ENCODE assay signal across 8 mouse cellular contexts in genomic region chr9:50616161-50616560, GRCm38 (mm10). TPM values are rescaled to one million over a fixed set of nuclear protein-coding genes. Genes with fewer than 3 reads are reported as not detected.
DNase-seq lines count a peak whose midpoint lies in the region; ATAC-seq and TF ChIP-seq lines count a peak whose summit lies in the region.

No protein-coding gene starts in this region.

- peak overlapping the region; percentile 88 for H3K4me3 ChIP-seq in kidney, adult 2 months (ENCODE audit: insufficient read depth, low read depth, low read length)
- H3K4me3 ChIP-seq in bone marrow, adult 2 months (replicated peaks; ENCODE audit: control insufficient read depth, low read depth, low read length): peak overlapping the region; percentile 67
- peak overlapping the region; percentile 94 for H3K4me3 ChIP-seq in hindbrain, embryonic 12.5 days
- peak overlapping the region; percentile 100 for H3K4me3 ChIP-seq in midbrain, embryonic 12.5 days

- no peaks in the 10 kb centered on the region; the same call in 1 of the 2 replicates for H3K36me3 ChIP-seq in kidney, adult 2 months (ENCODE audit: control insufficient read depth, insufficient read depth, low read length)
- H3K36me3 ChIP-seq in hindbrain, embryonic 12.5 days: peaks cover 33% of the 10 kb centered on the region
- peaks cover 40% of the 10 kb centered on the region for H3K36me3 ChIP-seq in midbrain, embryonic 12.5 days

- no peak overlapping the region for H3K27ac ChIP-seq in kidney, adult 2 months (ENCODE audit: insufficient read depth, low read depth, low read length)
- H3K27ac ChIP-seq in bone marrow, adult 2 months (ENCODE audit: control insufficient read depth, insufficient read depth, low read depth, low read length, poor library complexity): no peak overlapping the region
- H3K27ac ChIP-seq in hindbrain, embryonic 12.5 days: no peak overlapping the region
- H3K27ac ChIP-seq in midbrain, embryonic 12.5 days (replicated peaks): no peak overlapping the region

- WGBS in kidney, adult 2 months: 32% methylated on average over 11 of the region's 11 CpGs
- 33% methylated on average over 11 of the region's 11 CpGs for whole genome bisulfite sequencing in bone marrow, adult 2 months
- 44% methylated on average over 11 of the region's 11 CpGs for WGBS in hindbrain, embryonic 12.5 days
- 36% methylated on average over 11 of the region's 11 CpGs for WGBS in midbrain, embryonic 12.5 days

- no peak for ATAC-seq in hindbrain, embryonic 12.5 days (ENCODE audit: low FRiP score)
- no peak for ATAC-seq in midbrain, embryonic 12.5 days (ENCODE audit: low FRiP score, low read depth)

- no peaks in the 10 kb centered on the region for H3K9me3 ChIP-seq in hindbrain, embryonic 12.5 days (replicated peaks)
- no peaks in the 10 kb centered on the region for H3K9me3 ChIP-seq in midbrain, embryonic 12.5 days

- peak overlapping the region; percentile 79 for H3K4me2 ChIP-seq in hindbrain, embryonic 12.5 days (replicated peaks)
- H3K4me2 ChIP-seq in midbrain, embryonic 12.5 days (replicated peaks): peak overlapping the region; percentile 83

- no peak for DNase-seq in kidney, adult 2 months
- DNase-seq in kidney, adult 18-20 months: no peak
- no peak for DNase-seq in right cerebral cortex, postnatal 4 days
- DNase-seq in thymus, postnatal 0 days (ENCODE audit: low spot score): no peak
- DNase-seq in frontal cortex, postnatal 10 days (ENCODE audit: low spot score in 2 of 2): no peak

- peak overlapping the region; percentile 85 for H3K9ac ChIP-seq in hindbrain, embryonic 12.5 days
- H3K9ac ChIP-seq in midbrain, embryonic 12.5 days (replicated peaks): peak overlapping the region; percentile 94

- TF ChIP-seq CTCF in kidney, adult 2 months (conservative IDR thresholded peaks at IDR 0.05; ENCODE audit: insufficient read depth, insufficient read length, low read depth, low read length): no peak
- TF ChIP-seq CTCF in bone marrow, adult 2 months (IDR thresholded peaks at IDR 0.05; ENCODE audit: control insufficient read depth, insufficient read depth, low read length): no peak

- no peaks in the 10 kb centered on the region for H3K27me3 ChIP-seq in kidney, adult 2 months (replicated peaks; ENCODE audit: control insufficient read depth, insufficient read depth, low read length)
- no peaks in the 10 kb centered on the region for H3K27me3 ChIP-seq in hindbrain, embryonic 12.5 days
- H3K27me3 ChIP-seq in midbrain, embryonic 12.5 days: no peaks in the 10 kb centered on the region

- H3K4me1 ChIP-seq in kidney, adult 2 months (ENCODE audit: control insufficient read depth, insufficient read depth, low read length): peaks cover 5% of the 10 kb centered on the region; the same call in 1 of the 2 replicates
- no peaks in the 10 kb centered on the region for H3K4me1 ChIP-seq in bone marrow, adult 2 months (ENCODE audit: control insufficient read depth, insufficient read depth, low read length)
- peaks cover 12% of the 10 kb centered on the region for H3K4me1 ChIP-seq in hindbrain, embryonic 12.5 days
- peaks cover 15% of the 10 kb centered on the region for H3K4me1 ChIP-seq in midbrain, embryonic 12.5 days

- TF ChIP-seq POLR2A in kidney, adult 2 months (IDR thresholded peaks at IDR 0.05; ENCODE audit: low read depth, low read length): no peak
- TF ChIP-seq POLR2A in bone marrow, adult 2 months (IDR thresholded peaks at IDR 0.05; ENCODE audit: borderline replicate concordance, control insufficient read depth, low read depth, low read length): no peak

RNA-seq across cellular contexts. Expression of gene Pih1d2, which starts 1.0 kb away (rescaled TPM):
- 2.1 and 2.7 TPM in 2 replicates for polyA plus RNA-seq in kidney, adult 2 months (2012; rRNA removed)
- polyA plus RNA-seq in bone marrow, adult 2 months (2011; ENCODE audit: insufficient read depth, insufficient read length, low replicate concordance, missing spikeins): 2.5 TPM in 1 of 2 replicates, not detected in the other
- polyA plus RNA-seq in hindbrain, embryonic 12.5 days (2016; fragmentation: Nextera tagmentation; extraction: Ambion mirVana): 8.4 and 8.8 TPM in 2 replicates
- polyA plus RNA-seq in midbrain, embryonic 12.5 days (2016; fragmentation: Nextera tagmentation; extraction: Ambion mirVana): 5.3 and 7.0 TPM in 2 replicates
- polyA plus RNA-seq in thymus, postnatal 0 days (2015; fragmentation: Nextera tagmentation; extraction: Ambion mirVana): 2.5 and 3.2 TPM in 2 replicates

RNA-seq across cellular contexts. Expression of gene Nkapd1, which starts 1.1 kb away (rescaled TPM):
- polyA plus RNA-seq in kidney, adult 2 months (2012; rRNA removed): 4.1 and 5.1 TPM in 2 replicates
- polyA plus RNA-seq in bone marrow, adult 2 months (2011; ENCODE audit: insufficient read depth, insufficient read length, low replicate concordance, missing spikeins): 6.1 and 13.0 TPM in 2 replicates
- polyA plus RNA-seq in hindbrain, embryonic 12.5 days (2016; fragmentation: Nextera tagmentation; extraction: Ambion mirVana): 32.9 and 34.7 TPM in 2 replicates
- 27.7 and 28.0 TPM in 2 replicates for polyA plus RNA-seq in midbrain, embryonic 12.5 days (2016; fragmentation: Nextera tagmentation; extraction: Ambion mirVana)
- polyA plus RNA-seq in thymus, postnatal 0 days (2015; fragmentation: Nextera tagmentation; extraction: Ambion mirVana): 26.4 and 30.9 TPM in 2 replicates

RNA-seq across cellular contexts. Expression of gene Timm8b, which starts 12.5 kb away (rescaled TPM):
- polyA plus RNA-seq in kidney, adult 2 months (2012; rRNA removed): 292 and 335 TPM in 2 replicates
- polyA plus RNA-seq in bone marrow, adult 2 months (2011; ENCODE audit: insufficient read depth, insufficient read length, low replicate concordance, missing spikeins): 41.7 and 54.8 TPM in 2 replicates
- 280 and 325 TPM in 2 replicates for polyA plus RNA-seq in hindbrain, embryonic 12.5 days (2016; fragmentation: Nextera tagmentation; extraction: Ambion mirVana)
- 344 and 368 TPM in 2 replicates for polyA plus RNA-seq in midbrain, embryonic 12.5 days (2016; fragmentation: Nextera tagmentation; extraction: Ambion mirVana)
- 282 and 312 TPM in 2 replicates for polyA plus RNA-seq in thymus, postnatal 0 days (2015; fragmentation: Nextera tagmentation; extraction: Ambion mirVana)

RNA-seq across cellular contexts. Expression of gene Sdhd, which starts 12.5 kb away (rescaled TPM):
- polyA plus RNA-seq in kidney, adult 2 months (2012; rRNA removed): 541 and 551 TPM in 2 replicates
- polyA plus RNA-seq in bone marrow, adult 2 months (2011; ENCODE audit: insufficient read depth, insufficient read length, low replicate concordance, missing spikeins): 63.1 and 65.6 TPM in 2 replicates
- polyA plus RNA-seq in hindbrain, embryonic 12.5 days (2016; fragmentation: Nextera tagmentation; extraction: Ambion mirVana): 208 TPM in 2 replicates
- 209 and 224 TPM in 2 replicates for polyA plus RNA-seq in midbrain, embryonic 12.5 days (2016; fragmentation: Nextera tagmentation; extraction: Ambion mirVana)
- polyA plus RNA-seq in thymus, postnatal 0 days (2015; fragmentation: Nextera tagmentation; extraction: Ambion mirVana): 303 and 309 TPM in 2 replicates

RNA-seq across cellular contexts. Expression of gene Dlat, which starts 43.4 kb away (rescaled TPM):
- polyA plus RNA-seq in kidney, adult 2 months (2012; rRNA removed): 60.8 and 70.8 TPM in 2 replicates
- polyA plus RNA-seq in bone marrow, adult 2 months (2011; ENCODE audit: insufficient read depth, insufficient read length, low replicate concordance, missing spikeins): 13.0 and 13.8 TPM in 2 replicates
- polyA plus RNA-seq in hindbrain, embryonic 12.5 days (2016; fragmentation: Nextera tagmentation; extraction: Ambion mirVana): 41.5 and 54.8 TPM in 2 replicates
- polyA plus RNA-seq in midbrain, embryonic 12.5 days (2016; fragmentation: Nextera tagmentation; extraction: Ambion mirVana): 45.8 and 51.1 TPM in 2 replicates
- 37.4 and 42.7 TPM in 2 replicates for polyA plus RNA-seq in thymus, postnatal 0 days (2015; fragmentation: Nextera tagmentation; extraction: Ambion mirVana)
